Mouse (Mus musculus) thymus, postnatal 10 days (tissue): ENCODE data around the gene Loxl4.

Experiments used
- DNase-seq, 2 experiments: peaks; one replicate each; pipeline ENCODE4 v3.0.0; 2021; ENCODE audit warnings: low spot score in 2 of 2

Gene Loxl4

GRCm38 (mm10) chr19:42612654-42613053 lies at the start of gene Loxl4:
Loxl4 (minus strand) TSS chr19:42612813.
- DNase-seq = no peak

- DNase-seq = no peak
Observed at GRCm38 (mm10) chr19:42661430-42662164, 49.0 kb upstream of the Loxl4 start.

- no peak for DNase-seq
Observed at GRCm38 (mm10) chr19:42660244-42660565, 47.6 kb upstream of the Loxl4 start.

- no peak for DNase-seq
Observed at GRCm38 (mm10) chr19:42659354-42660243, 47.0 kb upstream of the Loxl4 start.

GRCm38 (mm10) chr19:42658435-42659135 lies 46.0 kb upstream of the Loxl4 start:
- DNase-seq = no peak

- DNase-seq = no peak
Observed at GRCm38 (mm10) chr19:42657769-42658168, 45.2 kb upstream of the Loxl4 start.

GRCm38 (mm10) chr19:42657306-42657705 lies 44.7 kb upstream of the Loxl4 start:
- DNase-seq = no peak

GRCm38 (mm10) chr19:42655006-42655405 lies 42.4 kb upstream of the Loxl4 start:
- peak in 1 of 2 experiments; percentile 14 for DNase-seq

GRCm38 (mm10) chr19:42653091-42653490 lies 40.5 kb upstream of the Loxl4 start:
- no peak for DNase-seq

GRCm38 (mm10) chr19:42652425-42652824 lies 39.8 kb upstream of the Loxl4 start:
- DNase-seq = no peak

GRCm38 (mm10) chr19:42640211-42640610 lies 27.6 kb upstream of the Loxl4 start:
- DNase-seq = no peak

GRCm38 (mm10) chr19:42639544-42639943 lies 26.9 kb upstream of the Loxl4 start:
- DNase-seq = no peak

GRCm38 (mm10) chr19:42638604-42639481 lies 26.2 kb upstream of the Loxl4 start:
- DNase-seq = no peak

- no peak for DNase-seq
Observed at GRCm38 (mm10) chr19:42636631-42637030, 24.0 kb upstream of the Loxl4 start.

- no peak for DNase-seq
Observed at GRCm38 (mm10) chr19:42633650-42634049, 21.0 kb upstream of the Loxl4 start.

- DNase-seq = no peak
Observed at GRCm38 (mm10) chr19:42632301-42632700, 19.7 kb upstream of the Loxl4 start.

GRCm38 (mm10) chr19:42631541-42631961 lies 18.9 kb upstream of the Loxl4 start:
- no peak for DNase-seq

- DNase-seq = no peak
Observed at GRCm38 (mm10) chr19:42628068-42628467, 15.5 kb upstream of the Loxl4 start.

GRCm38 (mm10) chr19:42613647-42614225 lies 1.1 kb upstream of the Loxl4 start:
- DNase-seq = no peak

- no peak for DNase-seq
Observed at GRCm38 (mm10) chr19:42613116-42613515, 503 bp upstream of the Loxl4 start.

- DNase-seq = no peak
Observed at GRCm38 (mm10) chr19:42611746-42612145, 867 bp downstream of the Loxl4 start.
